Mouse (Mus musculus): ENCODE measurements at regions not wholly inside any gene's neighbourhood (a gene's known extent, or its start where the extent isn't known, plus 50 kb on each side); places are given as distances from the start of the nearest gene placed in this dataset.

- peak; percentile 25 for DNase-seq (ENCODE audit: low spot score)
Measured at GRCm38 (mm10) chr10:25118674-25119670, 188.7 kb downstream of the Akap7 start.

DNA sequence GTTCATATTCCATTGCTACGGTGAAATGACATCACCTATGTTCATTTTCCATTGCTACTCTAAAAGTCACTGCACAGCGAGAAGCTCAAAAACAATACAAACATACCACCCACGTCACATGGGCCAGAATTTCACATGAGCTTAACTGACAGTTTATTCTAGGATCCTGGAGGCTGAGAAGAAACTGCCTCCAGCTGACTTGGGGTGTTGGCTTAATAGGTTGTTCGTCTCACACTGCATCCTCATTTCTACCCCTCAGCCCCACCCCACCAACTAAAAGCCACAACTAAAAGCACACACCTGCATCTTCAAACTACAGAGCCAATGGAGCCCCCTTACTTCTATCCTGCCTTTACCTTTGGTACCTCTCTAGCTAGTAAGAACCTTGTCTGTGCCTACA, 187.0 kb upstream of the Arg1 start:
- DNase-seq (ENCODE audit: low spot score) = no peak

DNA sequence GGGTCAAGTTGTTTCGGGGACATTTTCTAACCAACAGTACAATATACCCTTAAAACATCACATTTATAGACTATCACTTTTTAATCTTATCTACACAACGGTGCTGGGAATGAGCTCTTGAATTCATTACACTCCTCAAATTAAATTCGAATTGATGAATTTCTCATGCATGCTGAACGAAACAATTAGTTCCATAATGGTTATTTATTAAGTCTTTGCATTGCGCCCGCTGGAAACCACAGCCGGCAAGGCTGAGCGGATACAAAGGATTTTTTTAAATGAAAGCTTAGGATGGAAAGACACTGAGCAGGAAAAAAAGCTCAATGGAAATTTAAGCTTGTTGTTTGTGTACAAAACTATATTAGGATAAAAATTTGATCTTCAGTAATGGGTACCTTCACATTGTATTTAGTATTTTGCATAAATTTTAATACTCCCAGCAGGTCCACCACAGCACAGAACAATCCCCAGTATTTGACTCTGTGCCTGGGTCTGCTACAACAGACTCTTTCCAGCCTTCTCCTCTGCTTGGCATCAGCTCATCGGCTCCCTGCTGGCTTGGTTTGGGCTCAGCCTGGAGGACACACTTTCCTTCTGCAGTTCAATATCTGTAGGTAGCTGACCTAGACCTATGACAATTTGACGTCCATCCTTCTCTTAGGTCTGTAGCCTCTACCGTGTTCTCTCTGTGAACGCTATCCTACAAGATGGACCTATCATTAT, 185.3 kb upstream of the Arg1 start:
- no peak for DNase-seq (ENCODE audit: low spot score)

DNA sequence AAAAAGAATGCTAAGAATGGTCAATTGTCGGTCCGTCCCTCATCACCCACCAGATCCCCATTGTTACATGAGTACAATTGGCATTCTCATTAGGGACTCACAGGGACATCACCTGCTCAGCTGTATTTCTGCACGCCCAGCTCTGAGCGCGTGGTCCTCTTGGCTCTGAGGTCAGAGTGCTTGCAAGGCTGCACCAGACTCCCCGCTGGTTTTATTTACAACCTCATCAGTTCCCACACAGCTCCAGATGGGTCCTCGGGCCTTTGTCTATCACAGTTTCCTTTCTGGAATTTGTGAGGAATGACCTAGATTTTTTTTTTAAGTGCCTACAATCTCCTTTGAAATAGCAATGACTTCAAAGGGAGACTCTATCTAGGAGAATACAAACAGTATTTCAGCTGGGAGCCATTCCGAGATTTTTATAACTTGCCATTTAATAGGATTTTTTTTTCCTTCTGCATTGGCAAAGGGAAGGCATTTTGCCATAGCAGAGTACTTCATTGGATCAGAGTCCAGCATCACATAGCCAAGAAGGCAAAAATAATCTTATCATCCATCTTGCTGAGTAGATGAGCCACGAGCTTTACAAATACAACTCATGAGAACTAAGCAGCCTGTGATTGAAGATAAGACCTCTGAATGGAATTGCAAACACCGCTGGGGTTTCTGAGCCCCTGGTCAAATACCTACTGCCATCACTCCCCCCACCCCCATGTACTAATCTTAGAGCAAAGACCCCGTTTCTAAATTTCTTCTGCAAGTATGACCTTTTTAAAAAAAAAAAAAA, 184.5 kb upstream of the Arg1 start:
- DNase-seq (ENCODE audit: low spot score) = no peak

GRCm38 (mm10) chr10:25111181-25111580, 183.9 kb upstream of the Arg1 start:
- DNase-seq (ENCODE audit: low spot score) = no peak

GRCm38 (mm10) chr10:25098070-25098469, 170.8 kb upstream of the Arg1 start:
- DNase-seq (ENCODE audit: low spot score) = no peak

DNA sequence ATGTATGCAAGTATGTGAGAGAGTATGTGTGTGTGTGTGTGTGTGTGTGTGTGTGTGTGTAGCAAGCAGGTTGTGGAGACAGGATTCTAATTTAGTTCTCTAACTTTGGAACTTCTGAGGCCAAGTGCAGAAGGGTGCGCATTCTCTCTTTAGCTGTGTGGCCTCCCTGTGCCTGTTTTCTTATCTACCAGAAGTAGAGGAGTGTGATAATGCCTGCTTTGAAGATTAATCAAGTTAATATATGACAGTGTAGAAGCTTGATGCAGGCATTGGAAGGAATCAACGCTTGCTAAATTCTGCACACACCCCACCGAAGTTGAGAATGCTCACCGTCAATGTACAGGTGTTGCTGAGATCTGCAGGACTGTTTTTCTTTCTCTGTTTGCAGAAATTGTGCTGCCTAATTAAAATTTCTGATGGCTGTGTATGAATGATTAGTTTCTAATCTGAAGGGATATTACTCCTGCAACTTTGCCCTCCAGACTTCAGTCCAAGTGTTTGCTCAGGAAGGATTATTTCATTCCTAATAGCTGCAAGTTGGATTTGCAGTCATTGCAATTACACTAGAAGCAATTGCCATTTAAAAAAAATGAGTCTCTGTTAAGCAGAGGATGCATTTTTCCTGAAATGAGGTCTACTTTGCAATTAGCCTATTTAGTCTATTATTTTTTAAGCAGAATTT, 162.6 kb upstream of the Arg1 start:
- DNase-seq (ENCODE audit: low spot score) = no peak

- DNase-seq (ENCODE audit: low spot score) = no peak
Measured at GRCm38 (mm10) chr10:25086745-25087144, 159.5 kb upstream of the Arg1 start.

- no peak for DNase-seq (ENCODE audit: low spot score)
Measured at GRCm38 (mm10) chr10:25082930-25083329, 155.6 kb upstream of the Arg1 start.

GRCm38 (mm10) chr10:25072617-25073016, 145.3 kb upstream of the Arg1 start:
- no peak for DNase-seq (ENCODE audit: low spot score)

GRCm38 (mm10) chr10:25068301-25068700, 141.0 kb upstream of the Arg1 start:
- no peak for DNase-seq (ENCODE audit: low spot score)

DNA sequence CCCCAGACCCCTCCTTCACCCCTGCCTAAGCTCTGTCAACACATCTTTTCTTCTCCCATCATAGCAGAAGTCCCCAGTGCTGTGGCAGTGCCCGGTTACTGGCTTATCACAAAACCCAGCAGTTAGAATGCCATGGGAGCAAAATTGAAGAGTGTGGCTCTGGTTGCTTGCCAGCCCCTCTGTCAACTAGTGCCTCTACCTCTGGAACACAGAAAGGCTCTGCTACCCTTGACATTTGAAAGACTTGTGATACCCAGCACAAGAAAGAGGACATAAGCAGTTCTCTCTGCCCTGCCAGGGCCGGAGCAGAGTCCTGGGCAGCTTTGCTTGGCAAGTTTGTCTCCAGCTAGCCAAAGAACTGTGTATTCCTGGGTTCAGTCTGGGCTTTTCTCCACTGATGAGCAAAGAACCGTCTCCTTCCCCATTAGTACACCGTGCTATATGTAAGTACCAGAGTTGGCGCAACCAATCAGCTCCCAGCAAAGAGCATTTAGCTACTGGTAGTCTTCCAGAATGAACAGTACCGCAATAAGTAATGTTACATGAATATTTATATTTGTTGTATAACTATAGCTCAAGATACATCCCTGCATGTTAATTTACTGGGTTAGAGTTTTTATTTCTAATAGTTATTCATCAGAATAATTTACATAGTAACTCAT, 137.5 kb upstream of the Arg1 start:
- no peak for DNase-seq (ENCODE audit: low spot score)

DNA sequence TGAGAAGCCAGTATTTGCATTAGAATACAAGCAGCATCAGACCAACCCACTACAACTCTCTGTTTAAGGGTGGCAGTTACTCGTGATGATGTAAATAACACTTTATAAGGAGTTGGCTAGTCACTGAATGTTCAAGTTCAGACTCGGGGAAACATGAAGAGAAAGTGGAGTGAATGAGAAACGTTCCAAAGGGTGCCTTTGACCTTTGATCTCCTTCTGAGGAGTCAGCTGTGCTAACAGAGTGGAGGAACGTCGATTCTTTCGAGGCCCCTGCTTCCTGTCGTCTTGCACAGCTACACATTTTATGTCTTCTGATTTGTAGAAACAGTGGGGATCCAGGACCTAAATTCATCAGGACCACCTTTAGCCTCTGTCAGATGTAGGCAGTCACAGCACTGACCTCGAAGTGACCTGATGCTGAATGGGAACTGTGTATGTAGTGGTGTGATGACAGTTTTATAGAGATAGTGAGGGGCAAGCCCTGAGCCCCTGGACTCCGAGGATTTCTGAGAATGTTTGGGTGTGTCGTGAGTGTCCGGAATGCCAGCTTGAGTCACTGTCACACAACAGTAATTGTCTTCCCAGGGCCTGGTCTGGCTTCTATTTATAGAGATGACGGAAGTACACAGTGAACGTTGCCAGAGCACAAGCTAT, 134.2 kb upstream of the Arg1 start:
- DNase-seq (ENCODE audit: low spot score) = no peak

- DNase-seq (ENCODE audit: low spot score) = no peak
Measured at GRCm38 (mm10) chr10:25058694-25059093, 131.4 kb upstream of the Arg1 start.

- no peak for DNase-seq (ENCODE audit: low spot score)
Measured at GRCm38 (mm10) chr10:25051998-25052397, 124.7 kb upstream of the Arg1 start.

DNA sequence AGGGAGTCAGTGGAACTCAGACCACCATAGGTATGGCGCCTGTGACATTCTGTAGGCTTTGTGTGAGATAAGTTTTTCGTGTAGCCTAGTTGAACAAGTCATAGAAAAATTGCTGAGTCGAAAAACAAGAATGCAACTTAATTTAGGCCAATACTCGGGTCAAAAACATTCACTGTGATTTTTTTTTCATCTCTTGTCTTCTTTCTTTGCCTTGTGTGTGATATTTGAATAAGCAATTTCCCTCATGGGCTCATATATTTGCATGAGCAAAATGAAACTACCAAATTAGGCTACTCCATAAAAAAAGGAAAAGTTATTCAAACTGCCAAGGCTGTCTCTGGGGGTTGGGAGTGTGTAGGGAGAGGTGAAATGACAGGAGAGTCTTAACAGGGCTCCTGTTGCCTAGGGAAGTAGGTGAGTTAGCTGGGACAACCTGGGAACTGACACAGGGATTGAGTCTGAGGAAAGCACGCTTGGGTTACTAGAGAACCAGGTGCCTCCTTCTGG, 124.1 kb upstream of the Arg1 start:
- no peak for DNase-seq (ENCODE audit: low spot score)

- DNase-seq (ENCODE audit: low spot score) = no peak
Measured at GRCm38 (mm10) chr10:25041221-25041620, 113.9 kb upstream of the Arg1 start.

GRCm38 (mm10) chr10:25039926-25040325, 112.6 kb upstream of the Arg1 start:
- no peak for DNase-seq (ENCODE audit: low spot score)

- DNase-seq (ENCODE audit: low spot score) = no peak
Measured at GRCm38 (mm10) chr10:25036928-25037327, 109.6 kb upstream of the Arg1 start.

DNA sequence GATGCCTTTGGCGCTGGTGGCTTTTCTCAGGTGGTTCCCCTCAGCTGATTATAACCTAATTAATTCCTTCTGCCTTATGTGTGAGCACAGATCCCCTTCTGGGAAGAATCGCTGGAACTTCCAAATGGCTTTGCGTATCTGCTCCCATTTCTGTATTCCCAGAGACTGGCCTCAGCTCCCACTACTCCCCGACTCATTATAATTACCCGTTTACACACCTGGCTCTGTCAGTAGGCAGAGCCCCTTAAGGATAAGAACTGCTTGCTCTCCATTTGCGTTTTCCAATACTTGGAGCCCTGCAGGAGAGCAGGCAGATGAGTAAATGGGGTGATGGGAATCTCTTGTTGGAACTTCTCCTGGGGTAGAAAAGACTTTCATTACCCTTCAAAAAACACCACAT, 108.1 kb upstream of the Arg1 start:
- no peak for DNase-seq (ENCODE audit: low spot score)
